Mouse (Mus musculus) mesoderm, embryonic 11.5 days (tissue): Measurements from ENCODE around the gene Eif4enif1.
A peak's percentile ranks its signal among the peaks of the same experiment; 100 is the strongest.
"Not testable (repeated sequence)": the region's sequence is repeated elsewhere in the genome, so short reads cannot be mapped to it uniquely, and the experiment has no call there.

ENCODE experiments used
- DNase-seq: peaks from one replicate; pipeline ENCODE4 v3.0.0-alpha.2; 2012; ENCODE audit warnings: low read depth, low spot score

Gene Eif4enif1

DNA sequence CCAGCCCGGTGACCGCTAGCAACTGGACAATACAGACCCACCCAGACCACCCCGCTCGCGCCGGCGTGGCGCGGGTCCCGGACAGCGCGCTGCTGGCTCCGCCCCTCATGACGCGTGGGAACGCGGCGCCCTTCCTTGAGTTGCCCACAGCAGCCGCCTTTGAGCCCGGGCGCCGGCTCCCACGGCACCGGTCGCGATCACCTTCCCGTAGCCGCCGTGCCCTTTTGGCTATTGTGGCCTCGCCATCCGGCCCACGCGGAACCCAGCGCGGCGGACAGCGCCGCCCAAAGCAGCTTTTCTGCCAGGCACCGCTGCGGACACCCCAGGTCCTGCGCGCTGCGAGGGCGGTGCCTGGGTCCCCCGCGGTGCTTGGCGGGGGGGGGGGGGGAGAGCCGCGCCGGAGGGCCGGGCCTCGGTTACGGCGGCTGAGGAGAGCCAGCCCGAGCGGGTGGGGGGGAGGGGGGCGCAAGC is at the start of gene Eif4enif1:
Eif4enif1 (plus strand) TSS at position 162 of the 471 bp plus-strand sequence.
- peak; percentile 96 for DNase-seq

DNA sequence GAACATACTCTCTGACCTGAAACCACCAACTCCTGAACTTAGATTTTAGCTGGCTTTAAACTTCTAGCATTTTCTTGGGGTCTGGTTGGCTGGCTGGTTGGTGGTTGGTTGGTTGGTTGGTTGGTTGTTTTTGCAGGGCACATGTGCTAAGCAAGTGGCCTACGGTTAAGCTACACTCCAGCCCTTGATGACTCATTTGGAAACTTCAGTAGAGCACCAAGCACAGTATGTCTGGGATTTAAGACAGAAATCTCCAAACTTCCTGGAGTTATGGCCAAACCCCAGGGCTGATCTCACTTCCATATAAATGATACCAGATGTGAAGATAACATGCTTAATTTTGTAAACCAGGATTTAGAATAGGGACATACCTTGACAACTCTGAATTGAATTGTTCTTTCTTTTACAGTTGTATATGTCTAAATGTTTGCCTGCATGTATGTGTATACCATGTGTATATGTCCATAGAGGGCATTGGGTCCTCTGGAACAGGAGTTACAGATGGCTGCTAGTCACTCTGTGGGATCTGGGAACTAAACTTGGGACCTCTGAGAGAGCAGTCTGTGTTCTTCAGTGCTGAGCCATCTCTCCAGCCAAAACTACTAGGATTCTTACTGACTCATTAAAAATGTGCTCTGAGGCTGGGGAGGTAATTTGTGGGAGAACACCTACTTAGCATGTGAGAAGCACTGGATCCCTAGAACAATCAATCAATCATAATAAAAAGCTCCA is 48.4 kb upstream of the Eif4enif1 start:
- not testable (repeated sequence) for DNase-seq

DNA sequence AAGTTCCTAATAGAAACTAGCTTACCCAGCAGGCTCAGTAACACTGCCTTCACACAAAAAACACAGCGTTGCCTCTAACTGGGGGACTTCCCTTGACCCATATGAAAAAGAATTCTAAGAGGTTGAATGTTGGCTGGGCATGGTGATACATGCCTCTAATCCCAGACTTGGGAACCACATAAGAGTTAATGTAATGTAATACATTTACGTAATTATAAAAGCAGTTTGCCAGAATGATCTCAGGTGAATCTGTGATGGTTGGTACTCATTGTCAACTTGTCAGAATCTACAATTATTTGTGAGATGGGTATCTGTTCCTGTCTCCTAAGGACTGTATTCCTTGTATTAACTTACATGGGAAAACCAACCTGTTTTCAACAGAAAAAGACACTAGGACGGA is 45.2 kb upstream of the Eif4enif1 start:
- DNase-seq = not testable (repeated sequence)

DNA sequence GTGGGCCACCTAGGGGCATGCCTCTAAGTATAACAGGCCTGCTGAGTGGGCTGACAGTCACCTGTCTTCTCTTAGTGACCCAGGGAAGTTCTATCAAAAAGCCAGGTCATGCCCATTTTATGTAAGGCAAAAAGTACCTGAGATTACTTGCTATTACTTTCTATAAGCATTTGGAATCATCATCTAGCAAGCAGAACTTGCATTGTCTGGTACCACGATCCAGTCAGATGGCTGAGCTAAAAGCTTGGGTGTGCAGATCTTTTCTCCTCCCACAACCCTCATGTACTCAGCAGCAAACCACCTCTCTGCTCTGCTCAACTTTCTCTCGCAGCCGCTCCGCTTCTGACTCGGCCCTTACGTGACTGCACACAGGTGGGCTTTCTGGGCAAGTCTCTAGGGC is 44.2 kb upstream of the Eif4enif1 start:
- DNase-seq = not testable (repeated sequence)

DNA sequence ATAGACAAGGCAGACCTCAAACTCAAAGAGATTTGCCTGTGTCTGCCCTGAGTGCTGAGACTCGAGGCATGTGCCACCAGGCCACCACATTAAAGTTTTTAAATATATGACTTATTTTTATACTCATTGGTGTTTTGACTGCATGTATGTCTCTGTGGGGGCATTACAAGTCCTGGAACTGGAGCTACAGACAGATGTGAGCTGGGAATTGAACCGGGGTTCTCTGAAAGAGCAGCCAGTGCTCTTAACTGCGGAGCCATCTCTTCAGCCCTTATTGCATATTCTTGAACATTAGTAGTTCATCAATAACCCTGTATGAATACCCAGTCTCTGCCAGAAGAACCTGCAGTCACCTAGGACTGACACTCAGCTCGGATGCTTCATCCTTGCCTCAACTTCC is 43.4 kb upstream of the Eif4enif1 start:
- not testable (repeated sequence) for DNase-seq

DNA sequence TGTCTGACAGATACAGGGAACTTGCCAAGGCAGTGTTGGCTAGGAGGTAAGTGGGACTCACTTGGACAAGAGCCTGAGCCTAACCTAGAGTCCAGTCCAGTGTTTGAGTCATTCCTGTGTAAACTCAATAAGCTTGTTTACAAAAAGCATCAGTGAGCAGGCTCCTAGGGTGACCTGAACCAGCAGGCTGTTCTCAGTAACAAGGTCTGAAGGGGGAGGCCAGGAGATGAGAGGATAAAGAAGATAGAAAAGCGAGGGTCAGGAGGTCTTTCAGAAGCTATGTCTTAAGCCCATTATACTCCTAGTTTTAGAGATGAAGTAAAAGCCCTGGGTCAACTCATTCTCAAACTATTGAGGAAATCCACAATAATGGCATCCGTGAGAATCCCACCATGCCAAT is 40.8 kb upstream of the Eif4enif1 start:
- DNase-seq = not testable (repeated sequence)

DNA sequence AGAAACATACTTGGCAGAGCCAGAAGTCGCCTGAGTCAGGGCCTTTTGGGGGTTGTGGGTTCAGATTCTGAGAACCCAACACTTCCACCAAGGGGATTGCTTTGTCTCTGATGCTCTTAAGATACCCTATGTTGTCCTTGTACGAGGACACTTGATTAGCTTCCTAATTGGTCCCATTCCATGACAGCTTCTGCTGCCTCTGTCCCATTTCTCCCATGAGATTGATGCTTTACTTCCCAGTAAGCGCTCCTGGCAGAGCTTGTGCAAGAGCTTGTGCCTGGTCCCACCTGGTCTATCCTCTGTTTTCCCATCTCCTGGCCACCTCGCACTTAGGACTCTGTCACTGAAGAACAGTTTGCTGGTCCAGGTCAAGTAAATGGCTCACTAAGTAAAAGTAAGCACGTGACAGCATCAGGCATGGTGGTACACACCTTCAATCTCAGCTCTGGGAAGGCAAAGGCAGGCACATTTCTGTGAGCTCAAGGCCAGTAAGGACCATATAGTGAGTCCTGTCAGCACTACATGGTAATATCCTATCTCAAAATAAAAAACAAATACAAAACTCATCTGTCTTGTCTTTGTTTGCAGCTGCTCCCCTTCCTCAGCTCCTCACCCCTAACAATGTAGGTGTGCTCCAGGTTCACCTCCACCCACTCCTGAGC is 39.8 kb upstream of the Eif4enif1 start:
- not testable (repeated sequence) for DNase-seq

DNA sequence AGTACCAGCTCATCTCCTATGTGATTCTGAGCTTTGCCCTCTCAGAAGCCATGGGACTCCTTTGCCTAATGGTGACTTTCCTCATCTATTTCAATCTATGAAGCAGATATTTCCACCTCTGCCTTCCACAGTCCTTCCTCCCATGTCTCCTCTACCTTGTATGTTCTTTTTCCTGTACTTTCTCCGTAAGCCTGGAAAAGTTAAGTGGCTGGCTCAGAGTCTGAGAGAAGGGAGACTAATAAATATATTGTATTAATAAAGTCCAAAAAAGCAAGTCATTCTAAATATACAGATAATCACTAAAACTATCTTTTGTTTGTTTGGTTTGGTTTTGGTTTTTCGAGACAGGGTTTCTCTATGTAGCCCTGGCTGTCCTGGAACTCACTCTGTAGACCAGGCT is 39.1 kb upstream of the Eif4enif1 start:
- not testable (repeated sequence) for DNase-seq

DNA sequence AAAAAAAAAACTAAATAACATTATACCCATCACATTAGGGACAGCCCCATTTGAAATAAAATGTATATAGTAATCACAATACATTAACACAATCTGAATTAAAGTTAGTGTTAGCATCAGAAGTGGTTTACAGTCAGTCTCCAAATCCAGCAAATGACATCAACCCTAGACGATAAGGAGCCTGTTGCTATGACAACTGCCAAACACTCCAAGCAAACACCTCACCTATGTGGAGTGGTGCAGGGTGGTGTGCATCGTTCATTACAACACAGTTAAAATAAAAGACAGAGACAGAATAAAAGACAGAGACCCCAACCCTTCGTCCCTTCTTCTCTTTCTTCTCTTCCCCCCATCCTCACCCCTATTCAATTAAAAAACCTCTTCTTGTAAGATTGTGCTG is 38.5 kb upstream of the Eif4enif1 start:
- not testable (repeated sequence) for DNase-seq

DNA sequence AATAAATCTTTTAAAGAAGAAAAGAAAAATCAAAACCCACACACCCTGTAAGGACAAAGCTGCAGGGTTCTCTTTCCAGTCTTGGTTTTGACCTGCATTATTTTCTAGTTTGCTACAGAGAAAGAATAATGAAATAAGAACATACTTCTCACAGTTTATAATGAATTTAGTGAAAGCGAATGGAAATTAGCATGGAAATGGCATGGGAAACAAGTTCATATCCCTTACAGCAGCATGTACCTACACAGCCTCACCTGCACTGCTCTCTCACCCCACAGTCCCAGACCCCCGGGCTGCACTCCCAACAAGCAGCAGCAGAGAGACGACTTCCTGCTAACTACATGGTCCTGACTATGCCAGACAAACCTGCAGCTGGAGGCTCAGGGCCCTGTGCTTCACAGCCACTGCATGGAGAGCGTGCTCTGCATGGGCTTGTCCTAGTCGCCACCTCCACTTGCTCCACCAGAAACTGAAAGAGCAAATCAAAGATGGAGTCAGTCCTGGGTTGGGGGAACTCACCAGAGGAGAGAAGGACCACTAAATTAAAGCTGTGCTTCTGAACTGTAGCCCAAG is 36.9 kb upstream of the Eif4enif1 start:
- peak; percentile 17 for DNase-seq

DNA sequence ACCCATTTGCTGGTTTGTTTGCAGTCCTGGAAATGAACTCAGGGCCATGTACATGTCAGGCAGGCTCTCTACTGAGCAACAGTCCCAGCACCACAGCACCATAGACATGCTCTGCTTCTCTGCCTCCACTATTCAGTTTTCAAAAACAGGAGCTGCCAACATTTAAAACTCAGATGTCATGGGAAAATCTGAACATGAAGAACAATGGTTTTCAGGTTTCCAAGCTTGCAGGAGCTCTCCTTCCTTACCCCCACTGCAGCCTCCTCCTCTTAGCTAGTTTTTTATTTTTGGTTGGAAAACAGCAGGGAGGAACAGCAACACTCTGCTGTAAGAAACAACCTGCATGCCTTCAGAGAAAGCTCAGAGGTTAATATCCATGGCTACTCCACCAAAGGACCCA is 35.9 kb upstream of the Eif4enif1 start:
- not testable (repeated sequence) for DNase-seq

DNA sequence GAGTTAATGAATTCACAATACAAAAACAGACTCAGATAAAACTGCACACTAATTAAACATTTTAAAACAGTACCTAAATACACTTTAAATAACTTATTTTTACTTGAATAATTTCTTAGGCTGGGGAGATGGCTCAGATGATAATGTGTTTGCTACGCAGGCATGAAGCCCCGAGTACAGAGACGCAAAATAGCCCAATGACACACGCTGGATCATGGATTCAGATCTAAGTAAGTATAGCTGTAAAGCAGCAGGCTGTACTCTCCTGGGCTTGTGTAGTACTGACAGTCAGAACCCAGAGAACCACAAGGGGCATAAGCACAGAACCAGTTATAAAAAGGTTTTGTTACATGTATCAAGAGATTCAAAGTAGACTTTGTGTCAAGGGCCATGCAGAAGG is 35.1 kb upstream of the Eif4enif1 start:
- DNase-seq = not testable (repeated sequence)

DNA sequence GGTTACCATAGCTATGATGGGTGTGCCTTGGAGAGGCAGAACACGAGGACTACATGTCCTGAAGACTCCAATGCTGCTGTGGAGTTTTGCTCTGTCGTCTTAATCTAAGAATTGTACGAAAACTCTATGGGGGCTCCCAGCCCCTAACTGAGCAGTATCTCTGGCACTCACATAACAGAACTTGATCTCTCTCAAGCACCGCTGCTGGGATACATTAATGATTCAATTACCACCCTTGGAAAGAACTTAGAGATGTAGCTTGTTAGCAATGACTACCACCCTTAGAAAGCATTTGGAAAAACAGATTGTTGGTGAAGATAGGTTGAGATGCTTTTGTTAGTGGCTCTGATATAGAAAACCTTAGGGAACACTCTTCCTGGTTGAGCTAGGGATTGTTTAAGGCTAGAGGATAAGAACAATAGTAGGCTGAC is 34.6 kb upstream of the Eif4enif1 start:
- DNase-seq = not testable (repeated sequence)

DNA sequence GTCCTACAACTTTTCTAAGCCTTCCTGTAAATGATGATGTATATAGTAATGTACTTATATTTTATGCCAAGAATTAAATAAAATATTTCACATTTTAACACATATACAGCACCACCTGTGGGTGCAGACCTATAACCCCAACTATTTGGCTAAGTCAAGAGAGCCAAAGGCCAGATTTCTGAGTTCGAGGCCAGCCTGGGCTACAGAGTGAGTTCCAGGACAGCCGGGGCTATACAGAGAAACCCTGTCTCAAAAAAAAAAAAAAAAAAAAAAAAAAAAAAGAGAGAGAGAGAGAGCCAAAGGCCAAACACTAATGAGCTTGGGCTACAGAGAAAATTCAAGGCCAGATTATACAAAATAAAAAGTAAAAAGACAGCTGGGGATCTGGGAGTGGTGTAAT is 33.1 kb upstream of the Eif4enif1 start:
- not testable (repeated sequence) for DNase-seq

DNA sequence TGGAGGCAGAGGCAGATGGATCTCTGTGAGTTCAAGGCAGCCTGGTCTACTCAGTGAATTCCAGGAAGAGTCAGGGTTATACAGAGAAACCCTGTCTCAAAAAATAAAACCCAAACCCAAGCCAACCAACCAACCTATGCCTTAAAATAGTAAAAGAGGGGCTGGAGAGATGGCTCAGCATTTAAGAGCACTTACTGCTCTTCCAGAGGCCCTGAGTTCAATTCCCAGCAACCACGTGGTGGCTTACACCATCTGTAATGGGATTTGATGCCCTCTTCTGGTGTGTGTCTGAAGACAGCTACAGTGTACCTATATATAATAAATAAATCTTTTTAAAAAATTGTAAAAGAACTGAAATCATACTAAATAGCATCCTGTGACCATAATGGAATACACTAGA is 30.3 kb upstream of the Eif4enif1 start:
- DNase-seq = not testable (repeated sequence)

DNA sequence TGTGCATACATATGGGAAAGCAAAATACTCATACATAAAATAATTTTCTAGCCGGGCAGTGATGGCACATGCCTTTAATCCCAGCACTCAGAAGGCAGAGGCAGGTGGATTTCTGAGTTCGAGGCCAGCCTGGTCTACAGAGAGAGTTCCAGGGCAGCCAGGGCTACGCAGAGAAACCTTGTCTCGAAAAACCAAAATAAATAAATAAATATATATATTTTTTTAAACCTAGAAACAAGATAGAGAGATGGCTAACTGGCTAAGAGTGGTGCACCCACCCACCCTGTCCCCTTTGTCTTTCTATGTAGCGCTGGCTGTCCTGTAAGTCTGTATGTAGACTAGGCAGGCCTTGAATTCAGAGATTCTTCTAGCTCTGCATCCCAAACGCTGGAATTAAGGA is 29.7 kb upstream of the Eif4enif1 start:
- not testable (repeated sequence) for DNase-seq

DNA sequence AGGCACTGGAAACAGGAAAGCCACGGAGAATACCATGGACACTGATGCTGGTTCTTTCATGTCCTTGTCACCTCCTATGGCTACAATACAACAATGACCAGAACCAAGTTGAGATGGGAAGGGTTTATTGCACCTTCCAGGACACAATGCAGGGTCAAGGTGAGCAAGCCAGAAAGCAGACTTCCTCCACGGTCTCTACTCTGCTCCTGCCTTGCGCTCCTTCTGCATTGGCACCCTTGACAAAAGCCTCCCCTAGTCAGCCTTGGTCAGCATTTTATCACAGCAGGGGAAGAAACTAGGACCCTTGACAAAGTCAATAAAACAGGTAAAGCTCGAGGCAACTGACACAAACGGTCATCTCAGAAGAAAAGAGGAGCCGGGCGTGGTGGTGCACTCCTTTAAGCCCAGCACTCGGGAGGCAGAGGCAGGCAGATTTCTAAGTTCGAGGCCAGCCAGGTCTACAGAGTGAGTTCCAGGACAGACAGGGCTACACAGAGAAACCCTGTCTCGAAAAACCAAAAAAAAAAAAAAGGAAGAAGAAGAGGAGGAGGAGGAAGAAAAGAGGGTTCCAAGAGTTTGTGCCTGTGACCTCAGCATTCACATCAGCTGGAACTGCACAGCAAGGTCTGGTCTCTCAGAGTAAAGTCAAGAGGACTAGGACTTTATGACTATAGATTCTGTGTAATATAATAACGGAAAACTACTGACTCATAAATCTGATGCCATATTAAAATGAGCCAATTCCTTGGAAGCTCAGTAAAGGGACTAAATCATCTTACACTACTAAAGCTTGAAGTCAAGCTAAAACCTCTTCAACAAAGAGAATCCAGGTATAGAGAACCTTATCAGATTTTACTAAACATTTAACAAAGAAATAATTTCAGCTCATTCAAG is 28.5 kb upstream of the Eif4enif1 start:
- peak; percentile 23 for DNase-seq

DNA sequence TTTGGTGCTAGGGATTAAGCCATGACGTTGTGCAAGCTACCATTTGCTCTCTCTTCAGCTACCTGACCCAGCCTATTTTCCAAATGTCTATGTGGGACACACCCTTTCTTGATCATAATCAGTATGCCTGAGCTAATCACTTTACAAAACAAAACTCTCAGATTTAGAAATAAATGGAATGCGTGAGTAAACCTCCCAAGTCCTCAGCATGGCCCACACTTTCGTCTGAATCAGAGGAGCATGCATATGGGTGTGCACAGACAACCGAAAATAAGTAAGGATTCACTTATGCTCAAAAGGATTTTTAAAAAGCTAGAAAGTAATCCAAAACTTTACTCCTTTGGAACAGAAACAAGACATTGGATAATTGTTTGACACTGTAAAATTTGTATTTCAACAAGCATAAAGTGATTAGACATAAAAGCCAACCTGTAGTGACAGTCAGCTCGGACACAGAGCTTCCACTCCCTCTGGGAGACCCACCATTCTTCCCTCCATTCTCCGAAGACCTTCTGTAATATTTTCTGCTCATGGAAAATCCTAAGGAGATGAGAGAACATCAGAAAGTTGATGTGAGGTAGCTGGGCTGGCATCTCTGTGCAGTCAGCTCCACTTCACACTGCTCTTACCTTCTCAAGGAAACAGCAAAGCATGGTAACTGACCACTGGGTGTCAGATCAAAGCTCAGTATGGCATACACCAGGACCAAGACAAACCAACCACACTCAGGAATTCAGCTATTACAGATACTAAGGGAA is 23.0 kb upstream of the Eif4enif1 start:
- not testable (repeated sequence) for DNase-seq

DNA sequence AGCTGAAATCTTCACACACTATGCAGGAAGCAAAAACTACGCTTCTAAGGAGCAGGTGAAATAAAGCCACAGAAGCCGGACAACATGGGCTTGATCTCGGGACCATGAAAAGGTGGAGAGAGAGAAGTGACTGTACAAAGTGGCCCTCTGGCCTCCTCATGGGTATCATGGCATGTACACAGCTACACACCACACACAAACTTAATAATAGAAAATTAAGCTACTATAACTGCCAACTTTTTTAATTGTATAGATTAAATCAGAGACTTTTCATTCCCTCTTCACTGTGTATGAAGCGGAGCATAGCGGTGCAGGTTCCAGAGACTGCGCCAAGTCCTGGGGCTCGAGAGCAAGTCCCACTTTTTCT is 22.5 kb upstream of the Eif4enif1 start:
- DNase-seq = not testable (repeated sequence)

DNA sequence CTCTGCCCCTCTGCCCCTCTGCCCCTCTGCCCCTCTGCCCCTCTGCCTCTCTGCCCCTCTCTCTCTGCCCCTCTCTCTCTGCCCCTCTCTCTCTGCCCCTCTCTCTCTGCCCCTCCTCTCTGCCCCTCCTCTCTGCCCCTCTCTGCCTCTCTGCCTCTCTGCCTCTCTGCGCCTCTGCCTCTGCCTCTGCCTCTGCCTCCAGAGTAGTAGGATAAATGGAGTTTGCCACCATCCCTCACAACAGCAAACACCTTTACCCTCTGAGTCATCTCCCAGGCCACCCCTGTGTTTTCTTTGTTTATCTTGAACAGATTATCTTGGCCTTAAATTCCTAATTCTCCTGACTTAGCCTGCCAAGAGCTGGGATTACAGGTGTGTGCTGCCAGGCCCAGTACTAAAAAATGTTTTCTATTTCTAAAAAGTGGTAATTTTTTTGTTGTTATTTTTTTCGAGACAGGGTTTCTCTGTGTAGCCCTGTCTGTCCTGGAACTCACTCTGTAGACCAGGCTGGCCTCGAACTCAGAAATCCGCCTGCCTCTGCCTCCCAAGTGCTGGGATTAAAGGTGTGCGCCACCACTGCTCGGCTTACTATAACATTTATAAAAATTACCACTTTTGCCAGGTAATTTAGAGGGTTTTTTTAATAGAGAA is 21.6 kb upstream of the Eif4enif1 start:
- DNase-seq = not testable (repeated sequence)
